Mouse (Mus musculus): Measurements from ENCODE around the gene Ift46. TPM values are rescaled to one million over a fixed set of nuclear protein-coding genes. Genes with fewer than 3 reads are reported as not detected.
A peak's percentile ranks its signal among the peaks of the same experiment; 100 is the strongest.

The Ift46 gene
- polyA plus RNA-seq, 1 experiment from 2014 or later = 141 TPM

- H3K27me3 ChIP-seq (ENCODE audit: control insufficient read depth, insufficient read depth, low read length) = peaks cover 7% of the 10 kb centered on the region; the same call in 1 of the 2 replicates
- no peaks in the 10 kb centered on the region for H3K36me3 ChIP-seq (ENCODE audit: control insufficient read depth, insufficient read depth, low read length)
- DNase-seq (ENCODE audit: low spot score, missing footprints) (peak; percentile 93), ATAC-seq (ENCODE audit: low FRiP score) (peak; percentile 74)
- peak within 1 kb of the TSS; percentile 100 for H3K4me2 ChIP-seq
- under 1% methylated on average over 45 of the region's 47 CpGs for WGBS
- H3K4me3 ChIP-seq (ENCODE audit: low read depth, low read length) = peak within 1 kb of the TSS; percentile 63
- no peaks in the 10 kb centered on the region for H3K9me3 ChIP-seq (ENCODE audit: control insufficient read depth, low read length)
- peaks cover 8% of the 10 kb centered on the region; the same call in 1 of the 2 replicates for H3K4me1 ChIP-seq (ENCODE audit: control insufficient read depth, insufficient read depth, low read length)
- H3K9ac ChIP-seq (ENCODE audit: low read length) = peak within 1 kb of the TSS; percentile 68
- no peak within 1 kb of the TSS for H3K27ac ChIP-seq (ENCODE audit: low read depth, low read length)
Observed at GRCm38 (mm10) chr9:44734524-44735494, 32.9 kb upstream of the Ift46 start, which contains the start of gene Phldb1. Phldb1 (minus strand) TSS chr9:44735198.

GRCm38 (mm10) chr9:44735886-44736285, 31.8 kb upstream of the Ift46 start:
- no peak for DNase-seq (ENCODE audit: low spot score, missing footprints)
- Histone ChIP-seq H3K4me1 (ENCODE audit: control insufficient read depth, insufficient read depth, low read length) (peaks cover 8% of the 10 kb centered on the region; the same call in 1 of the 2 replicates), H3K9me3 (ENCODE audit: control insufficient read depth, low read length) (no peaks in the 10 kb centered on the region), H3K4me3 (ENCODE audit: low read depth, low read length) (no peak overlapping the region), H3K36me3 (ENCODE audit: control insufficient read depth, insufficient read depth, low read length) (no peaks in the 10 kb centered on the region), H3K4me2 (no peak overlapping the region), H3K27me3 (ENCODE audit: control insufficient read depth, insufficient read depth, low read length) (peaks cover 7% of the 10 kb centered on the region; the same call in 1 of the 2 replicates), H3K27ac (ENCODE audit: low read depth, low read length) (no peak overlapping the region), H3K9ac (ENCODE audit: low read length) (no peak overlapping the region)
- 75% methylated on average over 6 of the region's 6 CpGs for WGBS
- ATAC-seq (ENCODE audit: low FRiP score) = no peak

GRCm38 (mm10) chr9:44736301-44736700, 31.4 kb upstream of the Ift46 start:
- H3K27ac ChIP-seq (ENCODE audit: low read depth, low read length) = no peak overlapping the region
- no peaks in the 10 kb centered on the region for H3K9me3 ChIP-seq (ENCODE audit: control insufficient read depth, low read length)
- no peak overlapping the region for H3K9ac ChIP-seq (ENCODE audit: low read length)
- no peak for DNase-seq (ENCODE audit: low spot score, missing footprints)
- WGBS = 84% methylated on average over 2 of the region's 2 CpGs
- H3K27me3 ChIP-seq (ENCODE audit: control insufficient read depth, insufficient read depth, low read length) = peaks cover 7% of the 10 kb centered on the region; the same call in 1 of the 2 replicates
- H3K4me3 ChIP-seq (ENCODE audit: low read depth, low read length) = no peak overlapping the region
- ATAC-seq (ENCODE audit: low FRiP score) = no peak
- no peaks in the 10 kb centered on the region for H3K36me3 ChIP-seq (ENCODE audit: control insufficient read depth, insufficient read depth, low read length)
- peaks cover 8% of the 10 kb centered on the region; the same call in 1 of the 2 replicates for H3K4me1 ChIP-seq (ENCODE audit: control insufficient read depth, insufficient read depth, low read length)
- H3K4me2 ChIP-seq = no peak overlapping the region

DNA sequence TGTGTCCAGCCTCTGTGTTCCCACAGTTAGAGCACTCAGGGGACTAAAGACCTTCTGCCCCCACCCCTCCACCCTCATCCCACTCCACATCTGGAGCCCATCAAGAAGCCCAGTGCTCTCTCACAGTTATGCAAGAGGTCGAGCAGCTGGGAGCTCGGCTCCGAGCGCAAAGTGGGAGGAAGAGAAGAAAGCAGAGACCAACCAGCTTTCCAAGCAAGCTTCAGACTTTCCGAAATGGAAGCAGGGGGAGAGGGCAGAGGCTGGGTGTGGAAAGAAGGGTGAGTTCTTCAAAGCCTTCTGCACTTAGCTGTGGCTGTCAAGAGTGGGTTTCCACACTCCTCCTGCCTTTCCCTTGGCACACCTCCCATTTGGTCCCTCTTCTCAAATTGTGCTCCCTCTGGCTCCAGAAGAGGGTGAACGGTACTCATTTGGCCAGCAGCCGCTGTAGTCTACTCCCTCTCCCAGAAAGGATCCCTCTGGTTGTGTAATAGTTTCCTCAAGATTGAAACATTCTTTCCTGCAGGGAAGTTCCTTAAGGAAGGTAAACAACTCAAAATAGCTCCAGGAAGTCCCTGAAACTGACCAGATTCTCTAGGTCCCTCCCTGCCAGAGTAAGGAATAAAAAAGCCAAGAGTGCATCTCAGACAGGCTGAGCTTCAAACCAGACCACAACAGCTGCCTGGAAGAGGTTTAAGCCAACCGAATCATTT, 30.3 kb upstream of the Ift46 start:
- ATAC-seq (ENCODE audit: low FRiP score) = no peak
- no peak overlapping the region for H3K27ac ChIP-seq (ENCODE audit: low read depth, low read length)

DNA sequence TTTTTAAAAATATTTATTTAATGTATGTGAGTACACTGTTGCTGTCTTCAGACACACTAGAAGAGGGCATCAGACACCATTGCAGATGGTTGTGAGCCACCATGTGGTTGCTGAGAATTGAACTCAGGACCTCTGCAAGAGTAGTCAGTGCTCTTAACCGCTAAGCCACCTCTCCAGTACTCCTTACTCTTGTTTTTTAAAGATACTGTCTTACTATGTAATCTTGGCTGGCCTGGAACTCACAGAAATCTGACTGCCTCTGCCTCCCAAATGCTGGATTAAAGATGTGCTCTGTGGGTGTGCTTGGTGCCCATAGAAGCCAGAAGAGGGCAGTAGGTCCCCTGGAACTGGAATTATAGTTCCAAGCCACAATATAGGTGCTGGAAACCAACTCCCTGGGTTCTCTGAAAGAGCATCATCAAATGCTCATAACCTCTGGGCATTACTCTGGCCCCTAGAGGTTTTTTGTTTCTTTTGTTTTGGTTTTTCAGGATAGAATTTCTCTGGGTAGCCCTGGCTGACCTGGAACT, 27.0 kb upstream of the Ift46 start:
- Histone ChIP-seq H3K36me3 (ENCODE audit: control insufficient read depth, insufficient read depth, low read length) (peaks cover 8% of the 10 kb centered on the region; the same call in 1 of the 2 replicates), H3K27ac (ENCODE audit: low read depth, low read length) (no peak overlapping the region), H3K4me2 (no peak overlapping the region), H3K4me1 (ENCODE audit: control insufficient read depth, insufficient read depth, low read length) (no peaks in the 10 kb centered on the region), H3K27me3 (ENCODE audit: control insufficient read depth, insufficient read depth, low read length) (peaks cover 2% of the 10 kb centered on the region; the same call in 1 of the 2 replicates), H3K9ac (ENCODE audit: low read length) (no peak overlapping the region), H3K9me3 (ENCODE audit: control insufficient read depth, low read length) (no peaks in the 10 kb centered on the region), H3K4me3 (ENCODE audit: low read depth, low read length) (no peak overlapping the region)
- DNase-seq (ENCODE audit: low spot score, missing footprints) = peak; percentile 69
- WGBS = 83% methylated on average over 1 of the region's 1 CpGs
- ATAC-seq (ENCODE audit: low FRiP score) = no peak

More for the DNA sequence above, 30.3 kb upstream of the Ift46 start:
- no peak for DNase-seq (ENCODE audit: low spot score, missing footprints)
- H3K9me3 ChIP-seq (ENCODE audit: control insufficient read depth, low read length) = no peaks in the 10 kb centered on the region
- H3K4me1 ChIP-seq (ENCODE audit: control insufficient read depth, insufficient read depth, low read length) = peaks cover 8% of the 10 kb centered on the region; the same call in 1 of the 2 replicates
- WGBS = 63% methylated on average over 8 of the region's 8 CpGs
- no peak overlapping the region for H3K9ac ChIP-seq (ENCODE audit: low read length)
- no peak overlapping the region for H3K4me2 ChIP-seq
- peaks cover 7% of the 10 kb centered on the region; the same call in 1 of the 2 replicates for H3K27me3 ChIP-seq (ENCODE audit: control insufficient read depth, insufficient read depth, low read length)
- no peaks in the 10 kb centered on the region for H3K36me3 ChIP-seq (ENCODE audit: control insufficient read depth, insufficient read depth, low read length)
- H3K4me3 ChIP-seq (ENCODE audit: low read depth, low read length) = no peak overlapping the region

DNA sequence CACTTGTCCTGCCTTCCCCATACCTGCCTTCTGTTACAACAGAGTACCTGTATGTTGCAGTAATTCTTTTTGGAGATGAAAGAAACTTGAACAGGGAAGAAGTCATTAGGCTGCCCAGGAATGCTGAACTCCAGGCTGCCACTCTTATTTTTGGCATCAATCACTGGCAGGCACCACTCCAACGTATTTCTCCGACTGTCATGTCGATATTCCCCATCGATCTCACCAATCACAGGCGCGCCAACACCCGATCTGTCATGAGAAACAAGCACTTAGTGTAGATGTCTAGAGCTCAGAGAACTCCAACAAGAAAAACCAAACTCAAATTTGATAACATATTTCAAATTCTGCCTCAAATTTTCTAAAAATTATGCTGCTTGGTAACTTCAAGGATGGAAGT, 22.3 kb upstream of the Ift46 start:
- ATAC-seq (ENCODE audit: low FRiP score) = no peak
- WGBS = 93% methylated on average over 7 of the region's 7 CpGs
- Histone ChIP-seq H3K36me3 (ENCODE audit: control insufficient read depth, insufficient read depth, low read length) (peaks cover 12% of the 10 kb centered on the region; the same call in 1 of the 2 replicates), H3K9me3 (ENCODE audit: control insufficient read depth, low read length) (no peaks in the 10 kb centered on the region), H3K4me3 (ENCODE audit: low read depth, low read length) (no peak overlapping the region), H3K4me2 (no peak overlapping the region), H3K27ac (ENCODE audit: low read depth, low read length) (no peak overlapping the region), H3K9ac (ENCODE audit: low read length) (no peak overlapping the region), H3K27me3 (ENCODE audit: control insufficient read depth, insufficient read depth, low read length) (no peaks in the 10 kb centered on the region), H3K4me1 (ENCODE audit: control insufficient read depth, insufficient read depth, low read length) (no peaks in the 10 kb centered on the region)
- peak; percentile 45 for DNase-seq (ENCODE audit: low spot score, missing footprints)

- ATAC-seq (ENCODE audit: low FRiP score) (no peak), DNase-seq (ENCODE audit: low spot score, missing footprints) (peak; percentile 39)
- H3K27ac ChIP-seq (ENCODE audit: low read depth, low read length) = no peak overlapping the region
- H3K36me3 ChIP-seq (ENCODE audit: control insufficient read depth, insufficient read depth, low read length) = peaks cover 15% of the 10 kb centered on the region; the same call in 1 of the 2 replicates
- H3K4me1 ChIP-seq (ENCODE audit: control insufficient read depth, insufficient read depth, low read length) = no peaks in the 10 kb centered on the region
- no peaks in the 10 kb centered on the region for H3K27me3 ChIP-seq (ENCODE audit: control insufficient read depth, insufficient read depth, low read length)
- H3K4me2 ChIP-seq = no peak overlapping the region
- no peak overlapping the region for H3K9ac ChIP-seq (ENCODE audit: low read length)
- WGBS = 97% methylated on average over 3 of the region's 3 CpGs
- H3K4me3 ChIP-seq (ENCODE audit: low read depth, low read length) = no peak overlapping the region
- no peaks in the 10 kb centered on the region for H3K9me3 ChIP-seq (ENCODE audit: control insufficient read depth, low read length)
Observed at GRCm38 (mm10) chr9:44746666-44747065, 21.0 kb upstream of the Ift46 start.

- Histone ChIP-seq H3K4me2 (no peak overlapping the region), H3K9ac (ENCODE audit: low read length) (no peak overlapping the region), H3K4me1 (ENCODE audit: control insufficient read depth, insufficient read depth, low read length) (no peaks in the 10 kb centered on the region), H3K27ac (ENCODE audit: low read depth, low read length) (no peak overlapping the region), H3K4me3 (ENCODE audit: low read depth, low read length) (no peak overlapping the region), H3K9me3 (ENCODE audit: control insufficient read depth, low read length) (no peaks in the 10 kb centered on the region), H3K27me3 (ENCODE audit: control insufficient read depth, insufficient read depth, low read length) (no peaks in the 10 kb centered on the region), H3K36me3 (ENCODE audit: control insufficient read depth, insufficient read depth, low read length) (peaks cover 15% of the 10 kb centered on the region; the same call in 1 of the 2 replicates)
- 89% methylated on average over 3 of the region's 3 CpGs for WGBS
- ATAC-seq (ENCODE audit: low FRiP score) (no peak), DNase-seq (ENCODE audit: low spot score, missing footprints) (no peak)
Observed at GRCm38 (mm10) chr9:44747341-44747740, 20.4 kb upstream of the Ift46 start.

All from midbrain, embryonic 11.5 days (tissue).